Mouse (Mus musculus) stomach, embryonic 15.5 days (tissue): ENCODE results near the gene Nav2. TPM values are rescaled to one million over a fixed set of nuclear protein-coding genes. Genes with fewer than 3 reads are reported as not detected.
A peak's percentile ranks its signal among the peaks of the same experiment; 100 is the strongest.

ENCODE experiments used
- ATAC-seq: fragments of 200-750 bp; cut with Nextera tagmentation; 2 replicates; pipeline ENCODE4 v1.8.0; 2017; ENCODE audit warnings: low read depth, moderate number of reproducible peaks, moderate TSS enrichment; ENCODE audit not compliant: insufficient read depth, low FRiP score
- H3K27ac ChIP-seq: fragments of 300-500 bp; sonication (generic); 2 replicates; pipeline ENCODE4 v1.5.1; 2015; ENCODE audit warnings: mild to moderate bottlenecking, inconsistent platforms
- H3K27me3 ChIP-seq: fragments of 300-500 bp; sonication (generic); replicated peaks from 2 replicates; pipeline ENCODE4 v1.6.1; 2015; ENCODE audit warnings: inconsistent platforms
- H3K36me3 ChIP-seq: fragments of 300-500 bp; sonication (generic); 2 replicates; pipeline ENCODE4 v1.6.1; 2015; ENCODE audit warnings: inconsistent platforms
- H3K4me1 ChIP-seq: fragments of 300-500 bp; sonication (generic); 2 replicates; pipeline ENCODE4 v1.6.1; 2015; ENCODE audit warnings: inconsistent platforms
- H3K4me2 ChIP-seq: fragments of 300-500 bp; sonication (generic); 2 replicates; pipeline ENCODE4 v1.6.1; 2015; ENCODE audit warnings: mild to moderate bottlenecking, inconsistent platforms
- H3K4me3 ChIP-seq: fragments of 300-500 bp; sonication (generic); replicated peaks from 2 replicates; pipeline ENCODE4 v1.5.1; 2015; ENCODE audit warnings: inconsistent platforms
- H3K9ac ChIP-seq: fragments of 300-500 bp; sonication (generic); 2 replicates; pipeline ENCODE4 v1.6.1; 2015; ENCODE audit warnings: inconsistent platforms
- H3K9me3 ChIP-seq: fragments of 300-500 bp; sonication (generic); 2 replicates; pipeline ENCODE4 v1.6.1; 2016; ENCODE audit warnings: inconsistent platforms
- WGBS: fragments of 180-500 bp; shearing (Covaris S2); methylation state at CpG from one replicate; pipeline ENCODE4 v1.1.7; 2015; 5-methylcytosine and 5-hydroxymethylcytosine counted together
- polyA plus RNA-seq: library from polyadenylated mRNA; unstranded; fragments of >200 nt; fragmentation: Nextera tagmentation; extraction: Ambion mirVana; gene quantifications from 2 replicates; pipeline ENCODE4 v1.2.1, GENCODE M21; 2015

Nav2 gene
- polyA plus RNA-seq, 1 experiment from 2014 or later = 20.4 TPM

DNA sequence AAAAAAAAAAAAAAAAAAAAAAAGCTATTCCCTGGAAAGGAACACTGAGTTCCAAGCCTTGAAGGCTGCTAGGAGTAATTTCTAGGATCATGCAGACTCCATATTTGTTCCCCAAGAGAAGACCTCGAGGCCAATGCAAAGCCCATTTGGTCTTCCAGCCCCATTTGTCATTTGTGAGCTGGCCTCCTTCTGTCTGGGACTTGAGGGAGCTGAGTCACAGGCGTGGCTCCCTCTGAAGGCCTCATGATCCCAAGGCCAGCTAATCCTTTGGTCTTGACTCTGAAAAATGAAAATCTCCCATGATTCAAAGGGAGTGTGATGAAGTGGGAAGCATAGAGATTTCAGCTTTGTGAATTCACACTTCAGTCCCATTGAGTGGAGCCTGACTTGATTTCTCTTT is 370.0 kb downstream of the Nav2 start:
- H3K9ac ChIP-seq = no peak overlapping the region
- WGBS = 43% methylated on average over 2 of the region's 2 CpGs
- H3K27ac ChIP-seq = no peak overlapping the region
- no peaks in the 10 kb centered on the region for H3K9me3 ChIP-seq
- no peaks in the 10 kb centered on the region for H3K27me3 ChIP-seq
- H3K4me3 ChIP-seq = no peak overlapping the region
- H3K4me2 ChIP-seq = no peak overlapping the region
- H3K4me1 ChIP-seq = no peaks in the 10 kb centered on the region
- no peaks in the 10 kb centered on the region for H3K36me3 ChIP-seq
- ATAC-seq = no peak

DNA sequence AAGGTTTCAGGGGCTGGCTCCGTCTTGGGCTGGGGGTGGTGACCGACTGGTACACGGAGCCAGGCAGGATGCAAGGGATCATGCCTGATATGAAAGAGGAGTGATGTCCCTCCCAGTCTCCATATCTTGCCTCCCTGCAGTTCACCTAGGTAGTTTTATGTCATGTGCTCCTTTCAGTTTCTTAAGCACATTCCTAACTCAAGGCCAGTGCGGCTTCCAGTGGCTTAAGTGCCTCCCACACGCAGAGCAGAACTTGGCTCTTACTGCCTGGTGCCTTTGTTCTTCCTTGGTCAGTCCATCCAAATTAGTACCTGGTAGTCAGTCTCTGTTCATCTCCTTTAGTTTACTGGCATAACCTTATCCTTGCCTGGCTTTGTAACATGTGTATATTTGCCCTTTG is 371.9 kb downstream of the Nav2 start:
- WGBS = 73% methylated on average over 5 of the region's 5 CpGs
- Histone ChIP-seq H3K9ac (no peak overlapping the region), H3K27ac (no peak overlapping the region), H3K36me3 (no peaks in the 10 kb centered on the region), H3K9me3 (no peaks in the 10 kb centered on the region), H3K4me3 (no peak overlapping the region), H3K27me3 (no peaks in the 10 kb centered on the region), H3K4me1 (peaks cover 7% of the 10 kb centered on the region; the same call in 1 of the 2 replicates), H3K4me2 (no peak overlapping the region)
- no peak for ATAC-seq

DNA sequence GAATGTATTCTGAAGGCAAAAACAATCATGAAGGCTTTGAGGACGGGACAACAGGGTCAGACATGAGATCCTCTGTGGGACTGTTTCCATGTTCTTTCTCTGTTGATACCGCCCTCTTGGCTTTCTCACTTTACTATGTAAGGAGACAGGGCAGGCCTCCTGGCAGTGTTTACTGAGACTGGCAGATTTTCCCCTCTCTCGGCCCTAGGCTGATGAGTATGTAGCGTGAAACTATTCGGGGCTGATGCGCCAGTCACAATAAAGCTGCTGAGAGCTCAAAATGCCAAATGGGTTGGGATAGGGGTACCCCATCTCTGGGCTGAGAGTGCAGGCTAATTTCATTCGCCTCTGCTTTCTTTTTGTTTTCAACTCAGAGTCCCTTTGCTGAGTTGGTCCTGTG is 373.9 kb downstream of the Nav2 start:
- Histone ChIP-seq H3K9me3 (no peaks in the 10 kb centered on the region), H3K27ac (no peak overlapping the region), H3K27me3 (no peaks in the 10 kb centered on the region), H3K4me3 (no peak overlapping the region), H3K4me2 (no peak overlapping the region), H3K4me1 (peaks cover 8% of the 10 kb centered on the region; the same call in 1 of the 2 replicates), H3K36me3 (no peaks in the 10 kb centered on the region), H3K9ac (no peak overlapping the region)
- 80% methylated on average over 7 of the region's 7 CpGs for WGBS
- ATAC-seq = no peak

DNA sequence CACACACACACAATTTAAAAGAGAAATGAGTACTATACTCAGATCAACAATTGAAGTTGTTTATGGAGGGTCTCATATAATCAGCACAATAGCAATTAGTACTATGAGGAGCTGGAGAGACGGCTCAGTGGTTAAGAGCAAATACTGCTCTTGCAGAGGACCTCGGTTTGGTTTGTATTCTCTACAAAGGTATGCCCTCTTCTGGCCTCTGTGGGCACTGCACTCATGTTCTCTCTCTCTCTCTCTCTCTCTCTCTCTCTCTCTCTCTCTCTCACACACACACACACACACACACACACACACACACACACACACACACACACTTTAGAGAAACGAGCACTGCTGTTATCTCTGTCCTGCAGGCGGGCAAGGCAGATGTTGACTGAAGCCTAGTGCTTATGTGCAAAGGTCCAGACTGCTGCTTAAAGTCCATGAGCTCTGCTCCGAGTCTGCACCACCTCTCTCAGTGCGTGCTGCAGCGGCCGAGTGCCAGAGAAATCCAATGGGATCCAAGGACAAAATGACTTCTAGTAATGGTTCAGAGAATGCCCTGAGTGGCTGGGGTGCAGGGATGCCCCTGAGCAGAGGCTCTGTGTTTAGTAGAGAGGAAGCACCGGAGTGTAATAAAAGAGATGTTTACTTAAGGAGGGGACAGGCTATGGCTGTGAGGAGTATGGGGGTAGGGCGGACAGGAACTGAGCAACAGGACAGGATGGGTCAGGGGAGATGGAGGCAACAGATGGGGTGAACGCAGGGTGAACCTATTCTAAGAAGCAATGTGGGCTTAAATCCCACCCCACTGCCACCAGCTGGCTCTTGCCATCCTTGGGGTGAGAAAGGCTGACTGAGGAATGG is 375.2 kb downstream of the Nav2 start:
- H3K4me3 ChIP-seq = no peak overlapping the region
- H3K9ac ChIP-seq = no peak overlapping the region
- 40% methylated on average over 11 of the region's 11 CpGs for WGBS
- H3K27ac ChIP-seq = no peak overlapping the region
- peak; percentile 71 for ATAC-seq
- H3K9me3 ChIP-seq = no peaks in the 10 kb centered on the region
- H3K27me3 ChIP-seq = no peaks in the 10 kb centered on the region
- H3K4me2 ChIP-seq = no peak overlapping the region
- H3K4me1 ChIP-seq = peaks cover 15% of the 10 kb centered on the region; the same call in 1 of the 2 replicates
- H3K36me3 ChIP-seq = no peaks in the 10 kb centered on the region

DNA sequence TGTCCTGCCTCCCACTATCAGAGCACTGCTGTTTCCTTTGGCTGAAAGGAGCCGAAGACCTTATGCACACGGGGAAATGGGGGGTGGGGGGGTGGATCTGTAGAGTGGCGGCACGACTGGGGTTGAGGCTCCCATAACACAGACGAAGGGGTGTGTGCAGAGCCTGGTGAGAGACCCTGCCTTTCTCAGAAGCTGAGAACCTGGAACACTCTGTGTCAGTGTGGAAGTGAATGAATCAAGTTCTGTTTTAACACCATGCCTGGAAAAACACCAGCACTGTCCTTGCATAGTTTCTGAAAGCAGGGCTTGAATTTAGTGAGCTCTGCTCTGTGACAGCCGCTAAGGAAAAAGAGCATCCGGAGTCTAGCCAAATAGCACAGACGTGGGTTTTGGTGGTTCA is 379.7 kb downstream of the Nav2 start:
- 28% methylated on average over 8 of the region's 8 CpGs for WGBS
- Histone ChIP-seq H3K9ac (no peak overlapping the region), H3K36me3 (no peaks in the 10 kb centered on the region), H3K27ac (no peak overlapping the region), H3K4me3 (no peak overlapping the region), H3K9me3 (no peaks in the 10 kb centered on the region), H3K4me2 (no peak overlapping the region), H3K4me1 (peaks cover 15% of the 10 kb centered on the region; the same call in 1 of the 2 replicates), H3K27me3 (no peaks in the 10 kb centered on the region)
- ATAC-seq = no peak

DNA sequence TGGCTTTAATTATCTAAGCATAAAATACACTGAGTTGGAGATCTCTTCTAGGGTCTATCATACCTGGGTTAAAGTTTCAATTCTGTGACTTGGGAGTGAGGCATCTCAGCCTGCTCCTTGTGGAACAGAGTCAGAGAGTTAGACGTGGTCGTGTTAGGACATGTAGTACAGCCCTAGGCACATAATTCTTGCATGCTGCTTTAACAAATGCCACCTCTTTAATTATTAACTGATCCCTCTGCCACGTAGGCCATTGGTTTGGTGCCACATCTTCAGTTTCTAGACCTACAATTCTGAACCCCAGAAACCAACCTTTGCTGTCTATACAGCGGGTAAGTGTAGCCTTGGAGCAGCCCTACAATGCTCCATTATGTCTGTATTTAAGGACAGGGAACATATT is 381.8 kb downstream of the Nav2 start:
- ATAC-seq = 0 out of 2 replicates have a peak, but pooled peaks have one; percentile 19

DNA sequence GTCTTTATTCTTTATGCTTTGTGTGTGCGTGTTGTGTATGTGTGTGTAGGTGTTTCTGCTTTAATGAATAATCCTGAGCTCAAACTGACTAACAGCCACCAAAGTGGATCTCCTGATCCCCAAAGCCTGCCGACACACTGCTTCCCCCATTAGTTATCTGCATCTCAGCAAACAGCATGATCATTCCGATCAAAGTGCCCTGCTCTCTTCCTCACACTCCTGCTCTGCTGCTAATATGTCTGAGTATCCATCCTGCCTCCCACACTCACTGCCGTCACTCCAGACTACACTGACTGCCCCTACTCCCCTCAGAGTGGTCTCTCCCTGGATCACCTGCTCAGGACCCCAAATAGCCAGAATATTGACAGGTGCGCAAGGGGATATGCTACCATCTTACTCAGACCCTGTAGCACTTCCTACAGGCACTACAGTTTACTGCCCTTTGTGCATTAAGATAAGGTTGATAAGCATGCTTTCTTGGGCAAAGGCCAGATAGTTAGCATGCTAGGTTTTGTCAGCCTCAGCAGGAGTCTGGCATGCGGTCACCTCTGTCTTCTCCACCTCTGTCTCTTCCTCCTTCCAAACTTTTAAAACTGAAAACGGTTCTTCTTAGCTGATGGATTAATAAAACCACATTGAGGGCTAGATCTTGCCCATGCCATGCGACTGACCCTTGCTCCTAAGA is 382.8 kb downstream of the Nav2 start:
- Histone ChIP-seq H3K36me3 (no peaks in the 10 kb centered on the region), H3K4me3 (no peak overlapping the region), H3K4me2 (no peak overlapping the region), H3K27ac (no peak overlapping the region), H3K4me1 (peaks cover 9% of the 10 kb centered on the region; the same call in 1 of the 2 replicates), H3K27me3 (no peaks in the 10 kb centered on the region), H3K9ac (no peak overlapping the region), H3K9me3 (no peaks in the 10 kb centered on the region)
- WGBS = 84% methylated on average over 8 of the region's 8 CpGs
- ATAC-seq = peak; percentile 55; the same call in 1 of the 2 replicates

More for the DNA sequence above, 381.8 kb downstream of the Nav2 start:
- Histone ChIP-seq H3K27me3 (no peaks in the 10 kb centered on the region), H3K36me3 (no peaks in the 10 kb centered on the region), H3K27ac (no peak overlapping the region), H3K4me3 (no peak overlapping the region), H3K9me3 (no peaks in the 10 kb centered on the region), H3K4me2 (no peak overlapping the region), H3K9ac (no peak overlapping the region), H3K4me1 (peaks cover 9% of the 10 kb centered on the region; the same call in 1 of the 2 replicates)
- 73% methylated on average over 4 of the region's 4 CpGs for WGBS

DNA sequence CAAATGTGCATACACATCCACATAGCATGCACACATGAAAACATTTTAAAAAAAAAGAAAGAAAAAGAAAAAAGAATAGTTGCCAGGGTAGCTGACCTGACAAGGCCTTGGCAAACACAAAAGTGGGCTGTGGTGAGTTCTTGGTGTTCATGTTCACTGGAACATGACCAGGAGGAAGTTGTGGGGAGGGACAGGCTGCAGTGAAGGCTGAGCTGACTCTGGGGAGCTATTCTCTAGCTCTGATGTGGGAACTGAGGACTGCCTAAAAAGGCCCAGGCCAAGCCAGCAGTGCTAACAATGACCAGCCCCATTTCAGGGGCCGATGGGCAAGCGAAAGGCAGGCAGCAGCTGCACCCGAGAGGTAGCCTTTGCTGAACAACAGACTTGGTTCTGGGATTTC is 388.6 kb downstream of the Nav2 start:
- ATAC-seq = no peak
- no peaks in the 10 kb centered on the region for H3K4me1 ChIP-seq
- 81% methylated on average over 3 of the region's 3 CpGs for WGBS
- H3K36me3 ChIP-seq = no peaks in the 10 kb centered on the region
- no peak overlapping the region for H3K4me2 ChIP-seq
- no peaks in the 10 kb centered on the region for H3K27me3 ChIP-seq
- H3K27ac ChIP-seq = no peak overlapping the region
- no peaks in the 10 kb centered on the region for H3K9me3 ChIP-seq
- no peak overlapping the region for H3K9ac ChIP-seq
- H3K4me3 ChIP-seq = no peak overlapping the region

DNA sequence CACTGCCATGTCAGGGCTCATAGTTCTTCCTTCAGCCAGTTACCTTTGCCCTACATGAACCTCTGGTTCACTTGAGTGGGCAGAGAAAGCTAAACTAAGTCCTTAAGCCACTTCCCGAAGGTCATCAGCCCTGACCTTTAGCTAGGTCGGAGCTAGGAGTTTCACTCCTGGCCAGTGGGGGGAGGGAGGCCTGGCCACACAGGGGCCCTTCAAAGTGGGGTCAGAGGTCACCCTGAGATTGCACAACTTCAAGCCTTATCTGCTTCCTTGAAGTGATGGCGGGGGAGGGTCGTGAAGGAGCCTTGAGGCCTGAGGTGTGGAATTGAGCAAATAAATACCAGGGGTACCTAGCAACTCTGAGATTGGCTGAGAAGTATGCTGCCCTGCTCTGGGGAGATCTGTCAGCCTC is 389.9 kb downstream of the Nav2 start:
- 26% methylated on average over 4 of the region's 4 CpGs for WGBS

DNA sequence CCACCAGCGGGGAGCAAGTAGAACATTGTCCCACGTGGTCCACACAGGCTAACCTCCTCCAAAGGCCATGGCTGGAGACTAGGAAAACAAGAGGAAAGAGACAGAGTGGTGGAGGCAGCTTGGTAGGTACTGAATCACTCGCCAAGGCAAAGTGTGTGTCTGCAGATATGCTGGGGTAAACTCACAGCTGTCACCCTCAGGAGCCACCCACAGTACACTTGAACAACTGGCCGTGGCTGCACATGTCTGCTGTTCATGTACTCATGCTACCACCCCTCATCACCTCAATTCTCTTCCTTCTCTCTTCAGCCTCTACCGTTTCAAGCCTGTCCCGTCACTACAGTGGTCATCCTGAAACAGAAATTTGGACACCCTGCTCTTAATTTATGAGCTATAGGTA is 393.0 kb downstream of the Nav2 start:
- Histone ChIP-seq H3K36me3 (no peaks in the 10 kb centered on the region), H3K4me3 (no peak overlapping the region), H3K9ac (no peak overlapping the region), H3K9me3 (no peaks in the 10 kb centered on the region), H3K4me2 (no peak overlapping the region), H3K27ac (no peak overlapping the region), H3K4me1 (0 out of 2 replicates have a peak, but pooled peaks cover 6% of the 10 kb centered on the region), H3K27me3 (no peaks in the 10 kb centered on the region)
- no peak for ATAC-seq
- 80% methylated on average over 6 of the region's 6 CpGs for WGBS

More for the DNA sequence above, 389.9 kb downstream of the Nav2 start:
- Histone ChIP-seq H3K9me3 (no peaks in the 10 kb centered on the region), H3K4me1 (no peaks in the 10 kb centered on the region), H3K4me2 (no peak overlapping the region), H3K27me3 (no peaks in the 10 kb centered on the region), H3K36me3 (no peaks in the 10 kb centered on the region), H3K4me3 (no peak overlapping the region), H3K9ac (no peak overlapping the region), H3K27ac (no peak overlapping the region)
- ATAC-seq = no peak

DNA sequence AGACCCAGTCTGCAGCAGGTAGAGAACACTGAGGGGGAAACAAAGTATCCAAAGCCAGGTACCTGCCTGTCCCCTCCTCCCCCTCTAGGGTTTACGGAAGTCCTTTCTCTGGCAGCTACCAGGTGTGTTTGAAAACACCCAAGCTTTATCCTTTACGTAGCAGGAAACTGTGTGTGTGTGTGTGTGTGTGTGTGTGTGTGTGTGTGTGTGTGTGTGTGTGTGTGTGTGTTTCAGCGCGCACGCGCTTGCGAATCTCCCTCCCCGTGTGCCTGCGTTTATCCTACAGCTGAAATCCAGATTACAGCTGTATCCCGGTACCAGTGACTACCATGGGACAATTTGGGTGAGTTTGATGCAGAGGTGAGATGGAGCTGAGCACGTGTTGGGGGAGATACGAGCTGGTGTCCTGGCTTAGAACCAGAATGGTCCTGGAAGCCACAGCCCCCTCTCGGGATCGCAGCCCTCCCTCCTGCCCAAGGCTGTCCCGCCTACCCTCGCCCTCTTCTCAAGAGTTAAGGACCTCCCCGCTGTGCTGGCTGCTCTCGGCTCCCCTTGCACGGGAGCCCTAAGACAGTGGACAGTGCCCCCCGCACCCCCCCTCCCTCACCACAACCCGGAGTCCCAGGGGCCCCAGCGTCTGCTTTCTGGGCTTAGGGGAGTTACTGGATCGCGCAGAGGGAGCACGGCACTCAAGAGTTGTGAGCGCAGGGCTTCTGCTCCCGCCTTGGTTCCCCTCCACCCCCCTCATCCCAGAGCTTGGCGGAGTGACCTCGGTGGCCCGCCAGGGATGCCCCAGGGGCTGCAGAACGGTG is 395.3 kb downstream of the Nav2 start:
- 0 out of 2 replicates have a peak, but pooled peaks cover 6% of the 10 kb centered on the region for H3K4me1 ChIP-seq
- peak overlapping the region; percentile 87 for H3K4me2 ChIP-seq
- H3K9me3 ChIP-seq = no peaks in the 10 kb centered on the region
- ATAC-seq = peak; percentile 51
- H3K27me3 ChIP-seq = no peaks in the 10 kb centered on the region
- H3K27ac ChIP-seq = peak overlapping the region; percentile 49
- no peaks in the 10 kb centered on the region for H3K36me3 ChIP-seq
- peak overlapping the region; percentile 48 for H3K4me3 ChIP-seq
- peak overlapping the region; percentile 32; the same call in 1 of the 2 replicates for H3K9ac ChIP-seq
- 2% methylated on average over 25 of the region's 31 CpGs for WGBS
